Mouse (Mus musculus) kidney, embryonic 15.5 days (tissue): ENCODE results near the gene Adcy4. TPM values are rescaled to one million over a fixed set of nuclear protein-coding genes. Genes with fewer than 3 reads are reported as not detected.
"Not testable (repeated sequence)": the region's sequence is repeated elsewhere in the genome, so short reads cannot be mapped to it uniquely, and the experiment has no call there.

ENCODE experiments used
- ATAC-seq: fragments of 200-750 bp; cut with Nextera tagmentation; replicated peaks from 2 replicates; pipeline ENCODE4 v1.8.0; 2017; ENCODE audit warnings: moderate TSS enrichment; ENCODE audit not compliant: low FRiP score
- H3K27ac ChIP-seq: fragments of 300-500 bp; sonication (generic); 2 replicates; pipeline ENCODE4 v1.5.1; 2015; ENCODE audit warnings: mild to moderate bottlenecking, inconsistent platforms
- H3K27me3 ChIP-seq: fragments of 300-500 bp; sonication (generic); 2 replicates; pipeline ENCODE4 v1.6.1; 2015; ENCODE audit warnings: inconsistent platforms
- H3K36me3 ChIP-seq: fragments of 300-500 bp; sonication (generic); 2 replicates; pipeline ENCODE4 v1.6.1; 2015; ENCODE audit warnings: inconsistent platforms
- H3K4me1 ChIP-seq: fragments of 300-500 bp; sonication (generic); 2 replicates; pipeline ENCODE4 v1.6.1; 2015; ENCODE audit warnings: inconsistent platforms
- H3K4me2 ChIP-seq: fragments of 300-500 bp; sonication (generic); 2 replicates; pipeline ENCODE4 v1.6.1; 2015; ENCODE audit warnings: moderate library complexity, mild to moderate bottlenecking, inconsistent platforms
- H3K4me3 ChIP-seq: fragments of 300-500 bp; sonication (generic); replicated peaks from 2 replicates; pipeline ENCODE4 v1.5.1; 2015; ENCODE audit warnings: mild to moderate bottlenecking, inconsistent platforms
- H3K9ac ChIP-seq: fragments of 300-500 bp; sonication (generic); 2 replicates; pipeline ENCODE4 v1.6.1; 2015; ENCODE audit warnings: mild to moderate bottlenecking, inconsistent platforms
- H3K9me3 ChIP-seq: fragments of 300-500 bp; sonication (generic); replicated peaks from 2 replicates; pipeline ENCODE4 v1.6.1; 2016; ENCODE audit warnings: inconsistent platforms
- WGBS: fragments of 180-500 bp; shearing (Covaris S2); methylation state at CpG from one replicate; pipeline ENCODE4 v1.1.7; 2015; ENCODE audit warnings: mixed read lengths; 5-methylcytosine and 5-hydroxymethylcytosine counted together
- polyA plus RNA-seq: library from polyadenylated mRNA; unstranded; fragments of >200 nt; fragmentation: Nextera tagmentation; extraction: Ambion mirVana; gene quantifications from 2 replicates; pipeline ENCODE4 v1.2.1, GENCODE M21; 2015

The Adcy4 gene
- polyA plus RNA-seq, 1 experiment from 2014 or later, result 15.8 TPM

DNA sequence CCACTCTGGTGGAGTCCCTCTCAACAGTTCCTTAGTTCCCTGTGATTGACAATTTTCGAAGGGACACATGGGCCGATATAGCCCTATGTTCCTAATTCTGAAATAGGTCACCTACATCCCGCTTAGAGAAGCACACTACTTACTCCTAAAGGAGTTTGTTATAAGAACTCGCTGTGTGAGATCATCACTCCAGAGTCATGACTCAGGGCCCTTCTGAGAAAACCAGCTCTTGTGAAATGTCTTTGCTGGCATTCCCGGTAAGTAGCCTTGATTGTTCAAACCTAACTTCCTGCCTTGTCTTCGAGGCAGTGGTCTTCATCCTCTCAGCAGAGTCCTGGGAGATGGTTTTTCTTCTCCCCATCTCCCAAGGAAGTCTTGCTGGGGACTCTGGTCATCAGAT is 15.3 kb downstream of the Adcy4 start:
- Histone ChIP-seq H3K27me3 (peaks cover 61% of the 10 kb centered on the region), H3K4me3 (no peak overlapping the region), H3K36me3 (no peaks in the 10 kb centered on the region), H3K9me3 (no peaks in the 10 kb centered on the region), H3K4me1 (peaks cover 9% of the 10 kb centered on the region), H3K27ac (no peak overlapping the region), H3K9ac (no peak overlapping the region), H3K4me2 (no peak overlapping the region)
- WGBS, result 89% methylated on average over 6 of the region's 6 CpGs
- no peak for ATAC-seq

DNA sequence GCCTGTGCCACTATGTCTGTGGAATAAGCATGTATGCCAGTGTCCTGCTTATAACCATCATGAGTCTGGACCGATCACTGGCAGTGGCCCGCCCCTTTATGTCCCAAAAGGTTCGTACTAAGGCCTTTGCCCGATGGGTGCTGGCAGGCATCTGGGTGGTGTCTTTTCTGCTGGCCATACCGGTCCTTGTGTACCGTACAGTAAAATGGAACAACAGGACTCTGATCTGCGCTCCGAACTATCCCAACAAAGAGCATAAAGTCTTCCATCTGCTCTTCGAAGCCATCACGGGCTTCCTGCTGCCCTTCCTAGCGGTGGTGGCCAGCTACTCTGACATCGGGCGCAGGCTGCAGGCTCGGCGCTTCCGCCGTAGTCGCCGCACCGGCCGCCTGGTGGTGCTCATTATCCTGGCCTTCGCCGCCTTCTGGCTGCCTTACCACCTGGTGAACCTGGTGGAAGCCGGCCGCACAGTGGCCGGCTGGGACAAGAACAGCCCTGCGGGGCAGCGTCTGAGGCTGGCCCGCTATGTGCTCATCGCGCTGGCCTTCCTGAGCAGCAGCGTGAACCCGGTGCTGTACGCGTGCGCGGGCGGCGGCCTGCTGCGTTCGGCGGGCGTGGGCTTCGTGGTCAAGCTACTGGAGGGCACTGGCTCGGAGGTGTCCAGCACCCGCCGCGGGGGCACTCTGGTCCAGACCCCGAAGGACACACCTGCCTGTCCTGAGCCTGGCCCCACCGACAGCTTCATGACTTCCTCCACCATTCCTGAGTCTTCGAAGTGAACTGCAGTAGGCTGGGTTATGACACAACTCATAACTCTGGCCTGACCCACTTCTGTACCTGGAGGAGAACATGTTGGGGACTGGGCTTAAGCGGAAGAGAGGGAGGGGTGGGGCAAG is 16.1 kb downstream of the Adcy4 start:
- peak overlapping the region; percentile 35 for H3K9ac ChIP-seq

DNA sequence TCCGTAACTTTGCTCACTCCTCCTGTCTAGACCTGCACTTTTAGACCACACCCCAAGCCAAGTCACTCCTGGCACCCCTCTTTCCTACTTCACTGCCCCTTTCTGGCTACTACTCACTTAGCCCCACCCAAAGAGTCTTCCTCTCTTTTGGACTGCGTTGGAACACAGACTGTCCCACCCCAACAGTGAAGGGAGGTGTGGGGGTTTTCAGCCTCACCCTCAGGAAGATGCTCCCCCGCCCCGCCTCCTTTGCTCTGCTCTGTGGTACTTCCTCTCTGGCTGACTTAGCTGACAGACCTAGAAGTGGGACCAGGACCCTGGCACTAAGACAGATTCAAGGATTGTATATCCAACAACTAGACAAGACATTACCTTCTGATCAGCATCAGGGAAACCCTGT is 18.2 kb downstream of the Adcy4 start, which contains the start of gene Ltb4r1:
Gene Ltb4r1 (plus strand): TSS at position 267 of the 400 bp plus-strand sequence.
- Histone ChIP-seq H3K27me3 (peaks cover 80% of the 10 kb centered on the region), H3K27ac (no peak within 1 kb of the TSS), H3K4me3 (no peak within 1 kb of the TSS), H3K36me3 (no peaks in the 10 kb centered on the region), H3K4me1 (peaks cover 30% of the 10 kb centered on the region), H3K4me2 (no peak within 1 kb of the TSS), H3K9me3 (no peaks in the 10 kb centered on the region), H3K9ac (no peak within 1 kb of the TSS)
- 75% methylated on average over 4 of the region's 4 CpGs for WGBS
- ATAC-seq, result no peak

More for the DNA sequence above, 16.1 kb downstream of the Adcy4 start:
- Histone ChIP-seq H3K4me3 (peak overlapping the region; percentile 46), H3K4me2 (peak overlapping the region; percentile 79), H3K27me3 (peaks cover 67% of the 10 kb centered on the region), H3K9me3 (no peaks in the 10 kb centered on the region), H3K4me1 (peaks cover 16% of the 10 kb centered on the region), H3K36me3 (no peaks in the 10 kb centered on the region), H3K27ac (no peak overlapping the region)
- WGBS, result 11% methylated on average over 52 of the region's 52 CpGs
- peak; percentile 68 for ATAC-seq

DNA sequence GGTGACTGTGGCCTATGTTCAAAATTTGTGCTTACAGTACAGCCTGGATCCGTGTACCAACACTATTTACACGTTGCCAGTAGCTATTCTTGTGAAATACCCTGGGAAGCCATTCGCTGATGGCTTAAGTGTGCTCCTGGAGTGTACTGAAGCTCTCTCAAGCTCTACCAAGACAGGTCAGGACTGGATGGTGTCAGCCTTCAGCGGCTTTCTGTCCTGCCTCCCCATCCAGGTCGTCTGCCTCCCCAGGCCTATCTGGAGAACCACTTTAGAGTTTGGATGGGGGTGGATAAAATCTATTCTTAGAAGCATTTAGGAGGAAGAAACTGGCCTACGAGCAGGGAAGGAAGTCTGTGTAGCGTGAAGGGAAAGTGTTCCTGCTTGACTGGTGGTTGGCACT is 20.7 kb downstream of the Adcy4 start:
- H3K27me3 ChIP-seq, result peaks cover 67% of the 10 kb centered on the region
- H3K36me3 ChIP-seq, result no peaks in the 10 kb centered on the region
- ATAC-seq, result no peak
- H3K4me3 ChIP-seq, result no peak overlapping the region
- peak overlapping the region; percentile 66 for H3K27ac ChIP-seq
- H3K9ac ChIP-seq, result no peak overlapping the region
- H3K4me1 ChIP-seq, result peaks cover 42% of the 10 kb centered on the region
- peak overlapping the region; percentile 93; the same call in 1 of the 2 replicates for H3K4me2 ChIP-seq
- H3K9me3 ChIP-seq, result no peaks in the 10 kb centered on the region
- WGBS, result 56% methylated on average over 7 of the region's 7 CpGs

DNA sequence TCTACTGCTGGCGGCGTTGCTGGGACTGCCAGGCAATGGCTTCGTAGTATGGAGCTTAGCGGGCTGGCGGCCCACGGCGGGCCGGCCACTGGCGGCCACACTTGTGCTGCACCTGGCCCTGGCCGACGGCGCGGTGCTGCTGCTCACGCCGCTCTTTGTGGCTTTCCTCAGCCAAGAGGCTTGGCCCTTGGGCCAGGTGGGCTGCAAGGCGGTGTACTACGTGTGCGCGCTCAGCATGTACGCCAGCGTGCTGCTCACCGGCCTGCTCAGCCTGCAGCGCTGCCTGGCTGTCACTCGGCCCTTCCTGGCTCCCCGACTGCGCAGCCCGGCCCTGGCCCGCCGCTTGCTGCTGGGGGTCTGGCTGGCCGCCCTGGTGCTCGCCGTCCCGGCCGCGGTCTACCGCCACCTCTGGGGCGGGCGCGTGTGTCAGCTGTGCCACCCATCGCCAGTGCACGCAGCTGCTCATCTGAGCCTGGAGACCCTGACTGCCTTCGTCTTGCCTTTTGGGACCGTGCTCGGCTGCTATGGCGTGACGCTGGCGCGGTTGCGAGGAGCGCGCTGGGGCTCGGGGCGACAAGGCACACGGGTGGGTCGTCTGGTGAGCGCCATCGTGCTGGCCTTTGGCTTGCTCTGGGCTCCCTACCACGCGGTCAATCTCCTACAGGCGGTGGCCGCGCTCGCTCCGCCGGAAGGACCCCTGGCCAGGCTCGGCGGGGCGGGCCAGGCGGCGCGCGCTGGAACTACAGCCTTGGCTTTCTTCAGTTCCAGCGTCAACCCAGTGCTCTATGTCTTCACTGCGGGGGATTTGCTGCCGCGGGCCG is 21.7 kb downstream of the Adcy4 start:
- H3K27ac ChIP-seq, result peak overlapping the region; percentile 66
- H3K36me3 ChIP-seq, result no peaks in the 10 kb centered on the region
- peaks cover 39% of the 10 kb centered on the region for H3K4me1 ChIP-seq
- H3K9ac ChIP-seq, result peak overlapping the region; percentile 58
- under 1% methylated on average over 75 of the region's 77 CpGs for WGBS
- ATAC-seq, result peak; percentile 71
- peaks cover 58% of the 10 kb centered on the region for H3K27me3 ChIP-seq
- peak overlapping the region; percentile 93 for H3K4me2 ChIP-seq
- peak overlapping the region; percentile 53 for H3K4me3 ChIP-seq
- H3K9me3 ChIP-seq, result no peaks in the 10 kb centered on the region

DNA sequence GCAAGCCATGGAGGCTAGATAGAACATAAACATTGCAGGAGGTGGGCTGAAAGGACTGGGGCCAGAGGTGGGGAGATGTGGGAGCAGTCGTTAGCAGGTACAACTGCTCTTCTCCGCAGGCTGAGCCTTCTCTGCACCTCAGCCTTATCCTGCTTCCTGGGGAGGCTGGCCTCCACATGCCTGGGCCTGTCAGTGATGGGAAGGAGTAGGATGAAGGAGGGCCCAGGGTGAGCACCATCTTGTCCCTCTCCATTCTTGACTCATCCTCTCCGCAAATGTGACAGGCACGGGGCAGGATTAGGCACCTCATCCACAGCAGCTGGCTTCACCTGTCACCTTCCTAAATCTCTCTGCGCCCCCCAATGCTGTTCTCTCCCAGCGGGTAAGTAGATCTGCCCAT is 22.7 kb downstream of the Adcy4 start, which contains the start of gene Ltb4r2:
Gene Ltb4r2 (plus strand): TSS at position 266 of the 400 bp plus-strand sequence.
- Histone ChIP-seq H3K4me2 (peak within 1 kb of the TSS; percentile 93), H3K4me3 (peak within 1 kb of the TSS; percentile 53), H3K36me3 (peaks cover 7% of the 10 kb centered on the region; the same call in 1 of the 2 replicates), H3K9ac (peak within 1 kb of the TSS; percentile 58), H3K27me3 (peaks cover 50% of the 10 kb centered on the region), H3K9me3 (no peaks in the 10 kb centered on the region), H3K4me1 (peaks cover 39% of the 10 kb centered on the region), H3K27ac (no peak within 1 kb of the TSS)
- WGBS, result 82% methylated on average over 6 of the region's 6 CpGs
- ATAC-seq, result no peak

DNA sequence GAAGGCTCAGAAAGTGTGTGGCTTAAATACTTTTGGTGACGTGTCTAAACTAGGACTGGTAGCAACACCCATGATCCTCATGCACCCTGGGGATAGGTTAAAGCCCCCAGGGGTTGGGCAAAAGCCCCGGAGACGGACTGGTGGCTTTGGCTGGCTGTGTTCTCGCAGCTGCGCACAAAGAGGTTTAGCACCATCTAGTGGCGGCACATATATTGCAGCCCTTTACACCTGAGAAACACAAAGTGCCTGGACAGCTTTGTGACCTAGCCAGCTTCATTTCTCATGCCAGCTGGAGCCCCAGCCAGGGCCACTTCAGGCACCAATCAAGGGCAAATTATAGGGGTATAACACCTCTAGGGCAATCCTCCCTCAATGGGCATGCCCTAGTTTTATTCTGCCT is 23.7 kb downstream of the Adcy4 start:
- Histone ChIP-seq H3K4me1 (peaks cover 39% of the 10 kb centered on the region), H3K36me3 (peaks cover 17% of the 10 kb centered on the region), H3K27me3 (peaks cover 41% of the 10 kb centered on the region), H3K9ac (0 out of 2 replicates have a peak overlapping the region, but pooled peaks have one; percentile 33), H3K4me3 (peak overlapping the region; percentile 27), H3K4me2 (peak overlapping the region; percentile 55)
- not testable (repeated sequence) for H3K27ac ChIP-seq, H3K9me3 ChIP-seq
- WGBS, result 0% methylated on average over 6 of the region's 6 CpGs
- ATAC-seq, result 0 out of 2 replicates have a peak, but pooled peaks have one; percentile 15

DNA sequence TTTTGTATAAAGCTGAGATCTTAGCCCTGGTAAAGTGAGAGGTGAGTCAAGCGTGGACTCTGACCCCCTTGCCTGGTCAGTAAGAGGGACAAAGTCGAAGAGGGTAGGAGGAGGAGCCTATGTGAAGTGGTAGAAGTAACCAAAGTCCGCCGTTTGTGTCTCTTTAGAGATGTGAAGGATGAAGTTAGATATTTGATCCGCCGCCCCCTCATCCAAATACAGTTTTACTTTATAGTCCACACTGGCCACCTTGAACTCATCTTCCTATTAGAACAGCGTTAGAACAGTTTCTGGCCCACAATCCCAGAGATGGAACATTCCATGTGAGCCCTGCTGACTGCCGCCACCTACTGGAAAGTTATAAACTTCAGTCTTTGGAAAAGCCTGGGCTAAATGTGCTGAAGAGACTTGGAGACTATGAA is 25.5 kb downstream of the Adcy4 start, which contains the start of gene Cideb:
Gene Cideb (minus strand): TSS at position 96 of the 422 bp plus-strand sequence.
- peak; percentile 40; the same call in 1 of the 2 replicates for ATAC-seq
- 19% methylated on average over 8 of the region's 8 CpGs for WGBS
- Histone ChIP-seq H3K4me3 (peak within 1 kb of the TSS; percentile 15; the same call in 1 of the 2 replicates), H3K4me2 (peak within 1 kb of the TSS; percentile 43), H3K9ac (no peak within 1 kb of the TSS; the same call in 1 of the 2 replicates), H3K9me3 (no peaks in the 10 kb centered on the region), H3K36me3 (peaks cover 35% of the 10 kb centered on the region), H3K4me1 (peaks cover 38% of the 10 kb centered on the region), H3K27ac (peak within 1 kb of the TSS; percentile 70), H3K27me3 (peaks cover 25% of the 10 kb centered on the region)

DNA sequence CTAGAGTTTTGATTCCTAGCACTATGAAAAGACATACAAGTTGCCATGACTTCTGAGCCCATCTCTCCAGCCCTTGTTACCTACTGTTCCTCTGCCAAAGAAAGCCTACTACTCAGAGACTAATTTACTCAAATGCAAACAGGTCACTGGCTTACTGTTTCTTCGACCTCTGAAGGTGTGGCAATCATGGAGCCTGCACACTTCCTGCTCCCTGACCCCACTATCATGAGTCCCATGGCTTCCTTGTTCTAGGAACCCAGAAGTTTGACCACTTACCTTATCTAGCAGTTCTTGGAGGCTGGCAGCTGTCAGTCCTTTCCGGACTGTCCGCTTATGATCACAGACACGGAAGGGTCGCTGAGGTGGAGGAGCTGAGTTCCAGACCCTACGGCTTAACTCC is 26.3 kb downstream of the Adcy4 start:
- 84% methylated on average over 6 of the region's 6 CpGs for WGBS
- Histone ChIP-seq H3K4me3 (no peak overlapping the region), H3K4me2 (peak overlapping the region; percentile 43; the same call in 1 of the 2 replicates), H3K9me3 (no peaks in the 10 kb centered on the region), H3K9ac (no peak overlapping the region), H3K27me3 (peaks cover 17% of the 10 kb centered on the region), H3K4me1 (peaks cover 30% of the 10 kb centered on the region), H3K27ac (0 out of 2 replicates have a peak overlapping the region, but pooled peaks have one; percentile 52), H3K36me3 (peaks cover 43% of the 10 kb centered on the region)
- no peak for ATAC-seq

DNA sequence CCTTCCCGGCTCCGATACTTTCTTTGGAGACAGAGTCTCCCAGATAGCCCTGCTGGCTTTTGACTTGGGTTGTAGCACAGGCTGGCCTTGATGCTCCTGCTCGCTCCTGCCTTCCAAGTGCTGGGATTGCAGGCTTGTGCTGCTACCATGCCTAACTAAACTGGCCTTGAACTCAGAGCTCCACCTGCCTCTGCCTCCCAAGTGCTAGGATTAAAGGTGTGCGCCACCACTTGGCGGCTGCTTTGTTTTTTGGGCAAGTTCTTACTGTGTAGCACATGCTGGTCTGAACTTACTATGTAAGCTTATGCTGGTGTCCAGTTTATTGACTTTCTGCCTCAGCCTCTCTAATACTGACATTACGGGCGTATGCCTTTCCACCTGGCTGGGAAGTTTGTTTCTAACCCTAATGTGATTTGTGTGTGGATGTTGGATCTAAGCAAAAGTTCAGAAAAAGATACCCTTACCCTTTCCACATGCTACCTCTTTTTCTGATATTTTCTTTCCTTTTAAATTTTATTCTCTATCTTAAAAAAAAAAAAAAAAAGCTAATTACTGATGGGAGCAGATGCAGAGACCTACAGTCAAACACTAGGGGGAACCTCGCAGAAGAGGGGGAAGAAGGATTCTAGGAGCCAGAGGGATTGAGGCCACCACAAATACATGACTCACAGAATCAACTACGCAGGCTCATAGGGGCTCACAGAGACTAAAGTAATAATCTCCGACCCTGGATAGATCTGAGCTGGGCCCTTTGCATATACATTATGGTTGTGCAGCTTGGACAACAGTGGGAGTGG is 36.6 kb downstream of the Adcy4 start:
- 92% methylated on average over 10 of the region's 10 CpGs for WGBS
- peaks cover 64% of the 10 kb centered on the region for H3K36me3 ChIP-seq

DNA sequence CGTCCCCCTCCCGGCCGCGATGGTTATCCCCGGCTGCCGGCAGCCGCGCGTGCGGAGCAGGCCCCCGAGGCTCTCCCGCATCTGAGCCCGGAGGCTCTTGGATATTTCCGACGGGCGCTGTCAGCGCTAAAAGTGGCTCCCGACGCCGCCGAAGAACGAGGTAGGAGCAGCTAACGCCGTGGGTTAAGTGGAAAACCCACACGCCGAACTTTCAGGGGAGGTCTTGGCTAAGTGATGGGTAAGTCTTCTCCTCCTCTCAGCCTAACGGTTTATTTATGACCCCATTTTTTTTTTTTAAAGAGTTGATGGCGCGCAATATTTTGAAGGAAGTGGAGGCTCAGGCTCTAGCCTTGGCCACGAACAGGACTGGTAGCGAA is 38.0 kb downstream of the Adcy4 start:
- no peaks in the 10 kb centered on the region for H3K27me3 ChIP-seq
- H3K27ac ChIP-seq, result peak overlapping the region; percentile 48; the same call in 1 of the 2 replicates
- peaks cover 57% of the 10 kb centered on the region for H3K36me3 ChIP-seq
- WGBS, result under 1% methylated on average over 31 of the region's 31 CpGs
- peaks cover 36% of the 10 kb centered on the region for H3K4me1 ChIP-seq
- H3K4me3 ChIP-seq, result peak overlapping the region; percentile 75
- ATAC-seq, result no peak; the same call in 1 of the 2 replicates
- H3K9me3 ChIP-seq, result no peaks in the 10 kb centered on the region
- peak overlapping the region; percentile 96 for H3K4me2 ChIP-seq
- H3K9ac ChIP-seq, result peak overlapping the region; percentile 84

More for the DNA sequence above, 36.6 kb downstream of the Adcy4 start:
- H3K9ac ChIP-seq, result no peak overlapping the region
- no peak overlapping the region for H3K27ac ChIP-seq
- ATAC-seq, result no peak
- H3K4me3 ChIP-seq, result peak overlapping the region; percentile 75
- H3K9me3 ChIP-seq, result no peaks in the 10 kb centered on the region
- peaks cover 36% of the 10 kb centered on the region for H3K4me1 ChIP-seq
- no peaks in the 10 kb centered on the region for H3K27me3 ChIP-seq
- H3K4me2 ChIP-seq, result peak overlapping the region; percentile 96
